10 mouse cellular contexts compared by ENCODE assay signal in genomic region chr1:190149233-190149741, GRCm38 (mm10). TPM values are rescaled to one million over a fixed set of nuclear protein-coding genes. Genes with fewer than 3 reads are reported as not detected.
A peak's percentile ranks its signal among the peaks of the same experiment; 100 is the strongest.
DNase-seq lines count a peak whose midpoint lies in the region; ATAC-seq and TF ChIP-seq lines count a peak whose summit lies in the region.
"Had no signal": no experiment of that assay in that cellular context is flagged by ENCODE, and none has a peak within 500 bp of the region (broad histone marks: within the 10 kb centered on the region; RNA-seq: fewer than 3 reads in every experiment).

No protein-coding gene starts in this region.

- no peaks in the 10 kb centered on the region for H3K9me3 ChIP-seq in forebrain, embryonic 12.5 days
- H3K9me3 ChIP-seq in limb, embryonic 13.5 days, result no peaks in the 10 kb centered on the region
- H3K9me3 ChIP-seq in neural tube, embryonic 14.5 days (ENCODE audit: control insufficient read depth, low read length), result no peaks in the 10 kb centered on the region
- H3K9me3 ChIP-seq: limb, embryonic 15.5 days had no signal

- H3K9ac ChIP-seq in forebrain, embryonic 12.5 days, result peak overlapping the region; percentile 38; the same call in 1 of the 2 replicates
- H3K9ac ChIP-seq in limb, embryonic 13.5 days, result no peak overlapping the region
- H3K9ac ChIP-seq in neural tube, embryonic 14.5 days (replicated peaks; ENCODE audit: low read depth, low read length), result no peak overlapping the region
- H3K9ac ChIP-seq: limb, embryonic 15.5 days had no signal

- peaks cover 35% of the 10 kb centered on the region for H3K27me3 ChIP-seq in forebrain, embryonic 12.5 days
- peaks cover 36% of the 10 kb centered on the region for H3K27me3 ChIP-seq in limb, embryonic 13.5 days
- no peaks in the 10 kb centered on the region for H3K27me3 ChIP-seq in neural tube, embryonic 14.5 days (ENCODE audit: control insufficient read depth, insufficient read depth, low read length)

- 18% methylated on average over 17 of the region's 17 CpGs for WGBS in forebrain, embryonic 12.5 days
- 46% methylated on average over 17 of the region's 17 CpGs for WGBS in limb, embryonic 13.5 days
- 10% methylated on average over 17 of the region's 17 CpGs for WGBS in neural tube, embryonic 14.5 days

- H3K4me1 ChIP-seq in forebrain, embryonic 12.5 days, result peaks cover 25% of the 10 kb centered on the region
- H3K4me1 ChIP-seq in limb, embryonic 13.5 days, result peaks cover 14% of the 10 kb centered on the region
- H3K4me1 ChIP-seq in neural tube, embryonic 14.5 days (ENCODE audit: control insufficient read depth, insufficient read depth, low read length), result peaks cover 34% of the 10 kb centered on the region

- DNase-seq in layer of hippocampus, adult 2 months (ENCODE audit: low spot score in 2 of 2), result no peak
- DNase-seq in layer of hippocampus, adult 9-11 months, result no peak
- no peak for DNase-seq in gastrocnemius, adult 2 months
- no peak for DNase-seq in adrenal gland, postnatal 4 days (ENCODE audit: low spot score in 2 of 2)
- DNase-seq: kidney, adult 8-10 months; thymus, postnatal 14 days had no signal

- H3K27ac ChIP-seq in layer of hippocampus, adult 2 months, result peak overlapping the region; percentile 74
- no peak overlapping the region for H3K27ac ChIP-seq in forebrain, embryonic 12.5 days
- no peak overlapping the region for H3K27ac ChIP-seq in limb, embryonic 13.5 days
- H3K27ac ChIP-seq in neural tube, embryonic 14.5 days (ENCODE audit: low read depth, low read length), result peak overlapping the region; percentile 48; the same call in 1 of the 2 replicates
- H3K27ac ChIP-seq in gastrocnemius, adult 2 months, result no peak overlapping the region
- H3K27ac ChIP-seq: limb, embryonic 15.5 days had no signal

- no peaks in the 10 kb centered on the region; the same call in 1 of the 2 replicates for H3K36me3 ChIP-seq in forebrain, embryonic 12.5 days (replicated peaks)
- H3K36me3 ChIP-seq in limb, embryonic 13.5 days, result no peaks in the 10 kb centered on the region
- no peaks in the 10 kb centered on the region for H3K36me3 ChIP-seq in neural tube, embryonic 14.5 days (ENCODE audit: control insufficient read depth, insufficient read depth, low read length)
- H3K36me3 ChIP-seq: limb, embryonic 15.5 days had no signal

- ATAC-seq in forebrain, embryonic 12.5 days (ENCODE audit: low FRiP score), result no peak
- no peak for ATAC-seq in limb, embryonic 13.5 days (ENCODE audit: low FRiP score, low read depth)
- peak; percentile 80 for ATAC-seq in neural tube, embryonic 14.5 days (ENCODE audit: low read depth)

- no peak for TF ChIP-seq CTCF in layer of hippocampus, adult 2 months (conservative IDR thresholded peaks at IDR 0.05)
- no peak for TF ChIP-seq CTCF in gastrocnemius, adult 2 months (IDR thresholded peaks at IDR 0.05)

- H3K4me2 ChIP-seq in forebrain, embryonic 12.5 days, result peak overlapping the region; percentile 39
- peak overlapping the region; percentile 31 for H3K4me2 ChIP-seq in limb, embryonic 13.5 days (replicated peaks)
- H3K4me2 ChIP-seq in neural tube, embryonic 14.5 days (ENCODE audit: low read depth, low read length), result peak overlapping the region; percentile 40
- H3K4me2 ChIP-seq: limb, embryonic 15.5 days had no signal

- H3K4me3 ChIP-seq in layer of hippocampus, adult 2 months, result peak overlapping the region; percentile 2; the same call in 1 of the 2 replicates
- 0 out of 2 replicates have a peak overlapping the region, but pooled peaks have one; percentile 2 for H3K4me3 ChIP-seq in forebrain, embryonic 12.5 days (replicated peaks)
- no peak overlapping the region for H3K4me3 ChIP-seq in limb, embryonic 13.5 days
- no peak overlapping the region for H3K4me3 ChIP-seq in neural tube, embryonic 14.5 days (ENCODE audit: low read depth, low read length)
- H3K4me3 ChIP-seq in gastrocnemius, adult 2 months, result no peak overlapping the region
- H3K4me3 ChIP-seq: limb, embryonic 15.5 days had no signal

- intact Hi-C loops in gastrocnemius, adult 2 months (cut with DNase I), result no loop called here

RNA-seq across cellular contexts. Expression of gene Prox1, which starts 21.2 kb away (rescaled TPM):
- 100 to 1,000 TPM; 102 to 112 TPM for total RNA-seq in layer of hippocampus, adult 2 months (2021)
- polyA plus RNA-seq in forebrain, embryonic 12.5 days (2016; fragmentation: Nextera tagmentation; extraction: Ambion mirVana), result 13.4 and 16.3 TPM in 2 replicates
- polyA plus RNA-seq in limb, embryonic 13.5 days (2015; fragmentation: Nextera tagmentation; extraction: Ambion mirVana), result 3.2 and 3.7 TPM in 2 replicates
- polyA plus RNA-seq in neural tube, embryonic 14.5 days (2014; fragmentation: Nextera tagmentation; extraction: Ambion mirVana), result 15.9 and 17.8 TPM in 2 replicates
- 1 to 10 TPM; 3.7 to 4.6 TPM for total RNA-seq in gastrocnemius, adult 2 months (2021)
- 10 to 100 TPM; 42.7 to 52.3 TPM for total RNA-seq in adrenal gland, postnatal 4 days (2021)

Comparison
In these comparisons a context has a peak if more than half of its experiments do, and no peak if none do; other contexts are left out.
1. H3K27ac ChIP-seq: peak in layer of hippocampus, adult 2 months (single experiment) and neural tube, embryonic 14.5 days (single experiment); none in forebrain, embryonic 12.5 days (single experiment), limb, embryonic 13.5 days (single experiment) and gastrocnemius, adult 2 months (single experiment).
2. H3K4me3 ChIP-seq: peak in layer of hippocampus, adult 2 months (single experiment) and forebrain, embryonic 12.5 days (single experiment); none in limb, embryonic 13.5 days (single experiment), neural tube, embryonic 14.5 days (single experiment) and gastrocnemius, adult 2 months (single experiment).
3. RNA of gene Prox1, which starts 21.2 kb away (total RNA-seq): 102 to 112 TPM in layer of hippocampus, adult 2 months and 42.7 to 52.3 TPM in adrenal gland, postnatal 4 days; 3.7 to 4.6 TPM in gastrocnemius, adult 2 months; every median in the first group is over 4 times any median in the second.
4. Peak in every context shown above with its lines, with median percentiles within 50 percentile points of each other: H3K4me2 ChIP-seq.